Comparison of ENCODE assay signal across 8 mouse cellular contexts in genomic region chr16:44332861-44333284, GRCm38 (mm10). TPM values are rescaled to one million over a fixed set of nuclear protein-coding genes. Genes with fewer than 3 reads are reported as not detected.
DNase-seq lines count a peak whose midpoint lies in the region; ATAC-seq and TF ChIP-seq lines count a peak whose summit lies in the region.

Gene Sidt1, minus strand, starts transcription at chr16:44333196.

- WGBS in heart, embryonic 12.5 days: 7% methylated on average over 15 of the region's 15 CpGs
- 7% methylated on average over 15 of the region's 15 CpGs for WGBS in forebrain, postnatal 0 days
- WGBS in liver, postnatal 0 days (ENCODE audit: insufficient replicate concordance): 3% methylated on average over 15 of the region's 15 CpGs
- WGBS in neural tube, embryonic 15.5 days: 5% methylated on average over 15 of the region's 15 CpGs

- H3K9me3 ChIP-seq in heart, embryonic 12.5 days (replicated peaks): peaks cover 5% of the 10 kb centered on the region
- no peaks in the 10 kb centered on the region for H3K9me3 ChIP-seq in forebrain, postnatal 0 days (ENCODE audit: low read length)
- H3K9me3 ChIP-seq in liver, postnatal 0 days (ENCODE audit: low read length): no peaks in the 10 kb centered on the region
- H3K9me3 ChIP-seq in neural tube, embryonic 15.5 days (replicated peaks): no peaks in the 10 kb centered on the region

- peaks cover 46% of the 10 kb centered on the region for H3K27me3 ChIP-seq in heart, embryonic 12.5 days (replicated peaks)
- H3K27me3 ChIP-seq in forebrain, postnatal 0 days (ENCODE audit: insufficient read depth, low read length): no peaks in the 10 kb centered on the region
- H3K27me3 ChIP-seq in liver, postnatal 0 days (ENCODE audit: insufficient read depth, low read length): peaks cover 20% of the 10 kb centered on the region
- H3K27me3 ChIP-seq in neural tube, embryonic 15.5 days (replicated peaks): peaks cover 9% of the 10 kb centered on the region

- H3K4me2 ChIP-seq in heart, embryonic 12.5 days: peak within 1 kb of the TSS; percentile 99
- H3K4me2 ChIP-seq in forebrain, postnatal 0 days (ENCODE audit: low read depth): peak within 1 kb of the TSS; percentile 99
- peak within 1 kb of the TSS; percentile 98 for H3K4me2 ChIP-seq in liver, postnatal 0 days (ENCODE audit: low read depth, low read length)
- peak within 1 kb of the TSS; percentile 96 for H3K4me2 ChIP-seq in neural tube, embryonic 15.5 days

- H3K36me3 ChIP-seq in heart, embryonic 12.5 days: no peaks in the 10 kb centered on the region
- no peaks in the 10 kb centered on the region for H3K36me3 ChIP-seq in forebrain, postnatal 0 days (ENCODE audit: insufficient read depth)
- no peaks in the 10 kb centered on the region for H3K36me3 ChIP-seq in liver, postnatal 0 days (replicated peaks; ENCODE audit: insufficient read depth, low read length)
- H3K36me3 ChIP-seq in neural tube, embryonic 15.5 days: no peaks in the 10 kb centered on the region

- peak within 1 kb of the TSS; percentile 73 for H3K9ac ChIP-seq in heart, embryonic 12.5 days
- H3K9ac ChIP-seq in forebrain, postnatal 0 days: peak within 1 kb of the TSS; percentile 72
- H3K9ac ChIP-seq in liver, postnatal 0 days (replicated peaks): peak within 1 kb of the TSS; percentile 60
- peak within 1 kb of the TSS; percentile 78 for H3K9ac ChIP-seq in neural tube, embryonic 15.5 days (replicated peaks)

- intact Hi-C loops in heart, postnatal 25 days (cut with DNase I): no loop called here
- intact Hi-C loops in gastrocnemius, postnatal 14 days (cut with DNase I; ENCODE audit: low total_unique reads): no loop called here

- H3K4me1 ChIP-seq in heart, embryonic 12.5 days (replicated peaks): peaks cover 12% of the 10 kb centered on the region
- H3K4me1 ChIP-seq in brown adipose tissue, adult 24 weeks (ENCODE audit: control insufficient read depth, insufficient read depth, insufficient read length, low read length): no peaks in the 10 kb centered on the region
- H3K4me1 ChIP-seq in forebrain, postnatal 0 days (ENCODE audit: insufficient read depth): peaks cover 4% of the 10 kb centered on the region; the same call in 1 of the 2 replicates
- H3K4me1 ChIP-seq in liver, postnatal 0 days (ENCODE audit: insufficient read depth): peaks cover 6% of the 10 kb centered on the region; the same call in 1 of the 2 replicates
- peaks cover 20% of the 10 kb centered on the region for H3K4me1 ChIP-seq in neural tube, embryonic 15.5 days

- TF ChIP-seq CTCF in forebrain, postnatal 0 days (IDR thresholded peaks at IDR 0.05; ENCODE audit: low read depth): no peak
- TF ChIP-seq CTCF in liver, postnatal 0 days (IDR thresholded peaks at IDR 0.05; ENCODE audit: low read depth): no peak

- no peak for TF ChIP-seq EP300 in liver, postnatal 0 days (IDR thresholded peaks at IDR 0.05; ENCODE audit: low read depth)

- H3K4me3 ChIP-seq in heart, embryonic 12.5 days: peak within 1 kb of the TSS; percentile 69
- peak within 1 kb of the TSS; percentile 67 for H3K4me3 ChIP-seq in brown adipose tissue, adult 24 weeks (ENCODE audit: insufficient read depth, low read depth, low read length)
- H3K4me3 ChIP-seq in forebrain, postnatal 0 days (ENCODE audit: low read depth, low read length): peak within 1 kb of the TSS; percentile 60
- peak within 1 kb of the TSS; percentile 61 for H3K4me3 ChIP-seq in liver, postnatal 0 days (ENCODE audit: low read depth, low read length)
- peak within 1 kb of the TSS; percentile 73 for H3K4me3 ChIP-seq in neural tube, embryonic 15.5 days (replicated peaks)

- H3K27ac ChIP-seq in heart, embryonic 12.5 days (ENCODE audit: poor library complexity, severe bottlenecking): no peak within 1 kb of the TSS
- H3K27ac ChIP-seq in brown adipose tissue, adult 24 weeks (replicated peaks; ENCODE audit: low read depth, low read length): no peak within 1 kb of the TSS
- no peak within 1 kb of the TSS for H3K27ac ChIP-seq in forebrain, postnatal 0 days (ENCODE audit: low read depth, low read length)
- no peak within 1 kb of the TSS for H3K27ac ChIP-seq in liver, postnatal 0 days (ENCODE audit: low read depth)
- H3K27ac ChIP-seq in neural tube, embryonic 15.5 days (replicated peaks): peak within 1 kb of the TSS; percentile 63; the same call in 1 of the 2 replicates

- ATAC-seq in heart, embryonic 12.5 days (ENCODE audit: insufficient number of reproducible peaks, low FRiP score): no peak
- no peak; the same call in 1 of the 2 replicates for ATAC-seq in forebrain, postnatal 0 days
- no peak for ATAC-seq in liver, postnatal 0 days
- ATAC-seq in neural tube, embryonic 15.5 days (ENCODE audit: low FRiP score): no peak

- no peak for DNase-seq in heart, postnatal 25 days (ENCODE audit: low spot score)
- peak; percentile 42 for DNase-seq in forebrain, postnatal 0 days
- peak; percentile 7 to 13 for DNase-seq in kidney, postnatal 4 days
- DNase-seq in liver, postnatal 0 days: no peak
- DNase-seq in gastrocnemius, postnatal 14 days: no peak

RNA-seq across cellular contexts. Expression of gene Sidt1, which starts in this region (rescaled TPM):
- not detected in 2 replicates for polyA plus RNA-seq in heart, embryonic 12.5 days (2016; fragmentation: Nextera tagmentation; extraction: Ambion mirVana)
- under 1 TPM; 0.23 to 0.31 TPM for total RNA-seq in heart, postnatal 25 days (2021)
- not detected in 2 replicates for polyA plus RNA-seq in brown adipose tissue, adult 24 weeks (2012; ENCODE audit: insufficient read depth, insufficient read length, missing spikeins)
- total RNA-seq in forebrain, postnatal 0 days (2014; rRNA removed): 13.4 and 22.0 TPM in 2 replicates
- 10.0 and 12.7 TPM in 2 replicates for polyA plus RNA-seq in forebrain, postnatal 0 days (2015; fragmentation: Nextera tagmentation; extraction: Ambion mirVana)
- 0.02 TPM in 1 of 2 replicates, not detected in the other for polyA plus RNA-seq in liver, postnatal 0 days (2015; fragmentation: Nextera tagmentation; extraction: Ambion mirVana)
- polyA plus RNA-seq in neural tube, embryonic 15.5 days (2015; fragmentation: Nextera tagmentation; extraction: Ambion mirVana): 13.3 and 15.4 TPM in 2 replicates
- under 1 TPM; 0.07 to 0.35 TPM for total RNA-seq in gastrocnemius, postnatal 14 days (2021)

Comparison
In these comparisons a context has a peak if more than half of its experiments do, and no peak if none do; other contexts are left out.
1. RNA of gene Sidt1 (total RNA-seq): 13.4 to 22.0 TPM in forebrain, postnatal 0 days; 0.07 to 0.35 TPM in gastrocnemius, postnatal 14 days and 0.23 to 0.31 TPM in heart, postnatal 25 days; every median in the first group is over 10 times any median in the second.
2. DNase-seq: peak in forebrain, postnatal 0 days (single experiment) and kidney, postnatal 4 days (2 of 2); none in heart, postnatal 25 days (single experiment), liver, postnatal 0 days (single experiment) and gastrocnemius, postnatal 14 days (single experiment).
3. Peak in every context shown above with its lines, with median percentiles within 50 percentile points of each other: H3K4me2 ChIP-seq, H3K4me3 ChIP-seq and H3K9ac ChIP-seq.